Comparison of ENCODE assay signal across 12 mouse cellular contexts in the genomic region with DNA sequence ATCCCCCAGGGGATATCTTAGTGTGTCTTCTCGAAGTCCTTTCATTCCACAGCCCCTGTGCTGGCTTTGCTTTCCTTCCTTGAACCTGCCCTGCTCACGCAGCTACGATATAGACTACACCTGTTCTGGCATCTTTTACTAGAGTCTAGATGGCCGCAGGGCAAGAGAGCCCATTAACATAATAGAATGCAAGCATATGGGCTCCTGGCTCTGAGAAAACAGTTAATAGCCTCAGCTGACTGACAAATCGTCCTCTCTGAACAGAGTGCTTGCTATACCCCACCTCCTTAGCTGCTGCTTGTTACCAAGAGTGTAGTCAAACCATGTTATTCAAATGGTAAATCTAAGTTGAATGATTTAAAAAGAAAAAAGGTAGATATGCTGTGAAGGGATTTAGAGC.
"Had no signal": no experiment of that assay in that cellular context is flagged by ENCODE, and none has a peak within 500 bp of the region (broad histone marks: within the 10 kb centered on the region; RNA-seq: fewer than 3 reads in every experiment).

No protein-coding gene starts in this region.

- DNase-seq: lung, adult 2 months; lung, postnatal 36 days; right cerebral cortex, adult 18-20 months; right cerebral cortex, postnatal 25 days; thymus, postnatal 36 days had no signal

- H3K9ac ChIP-seq: liver, embryonic 15.5 days had no signal

- ATAC-seq: intestine, postnatal 0 days; lung, postnatal 0 days; midbrain, embryonic 16.5 days had no signal

- H3K9me3 ChIP-seq: limb, embryonic 10.5 days; liver, embryonic 15.5 days had no signal

- H3K27ac ChIP-seq: left cerebral cortex, adult 2 months; limb, embryonic 10.5 days; liver, embryonic 15.5 days had no signal

- H3K4me1 ChIP-seq: limb, embryonic 10.5 days; liver, embryonic 15.5 days had no signal

- H3K27me3 ChIP-seq: liver, embryonic 15.5 days had no signal

- H3K4me2 ChIP-seq: liver, embryonic 11.5 days; liver, embryonic 15.5 days had no signal

- H3K4me3 ChIP-seq: left cerebral cortex, adult 2 months; limb, embryonic 10.5 days; liver, embryonic 15.5 days had no signal
